Mouse (Mus musculus) forebrain, embryonic 14.5 days (tissue): ENCODE measurements at regions not wholly inside any gene's neighbourhood (a gene's known extent, or its start where the extent isn't known, plus 50 kb on each side); places are given as distances from the start of the nearest gene placed in this dataset.

Experiments used
- ATAC-seq: fragments of 200-750 bp; cut with Nextera tagmentation; 2 replicates; pipeline ENCODE4 v1.8.0; 2017; ENCODE audit warnings: mild to moderate bottlenecking, moderate library complexity
- DNase-seq: peaks from one replicate; pipeline ENCODE4 v3.0.0-alpha.2; 2015; ENCODE audit warnings: low spot score
- H3K27ac ChIP-seq: fragments of 300-500 bp; sonication (generic); 2 replicates; pipeline ENCODE4 v1.5.1; 2014; ENCODE audit warnings: low read depth, mild to moderate bottlenecking, control low read depth, low read length, moderate library complexity
- H3K27me3 ChIP-seq: fragments of 300-500 bp; sonication (generic); replicated peaks from 2 replicates; pipeline ENCODE4 v1.6.1; 2014; ENCODE audit warnings: low read length, control low read depth, mixed read lengths; ENCODE audit not compliant: control insufficient read depth, insufficient read depth
- H3K36me3 ChIP-seq: fragments of 300-500 bp; sonication (generic); 2 replicates; pipeline ENCODE4 v1.6.1; 2014; ENCODE audit warnings: low read length, control low read depth; ENCODE audit not compliant: control insufficient read depth, insufficient read depth
- H3K4me1 ChIP-seq: fragments of 300-500 bp; sonication (generic); 2 replicates; pipeline ENCODE4 v1.6.1; 2014; ENCODE audit warnings: antibody characterized with exemption, low read length, control low read depth; ENCODE audit not compliant: control insufficient read depth, insufficient read depth
- H3K4me2 ChIP-seq: fragments of 300-500 bp; sonication (generic); 2 replicates; pipeline ENCODE4 v1.6.1; 2014; ENCODE audit warnings: mild to moderate bottlenecking, control low read depth, low read length
- H3K4me3 ChIP-seq: fragments of 300-500 bp; sonication (generic); 2 replicates; pipeline ENCODE4 v1.5.1; 2014; ENCODE audit warnings: low read depth, low read length, control low read depth
- H3K9ac ChIP-seq: fragments of 300-500 bp; sonication (generic); 2 replicates; pipeline ENCODE4 v1.6.1; 2014; ENCODE audit warnings: mild to moderate bottlenecking, low read length, control low read depth, moderate library complexity
- H3K9me3 ChIP-seq: fragments of 300-500 bp; sonication (generic); replicated peaks from 2 replicates; pipeline ENCODE4 v1.6.1; 2016; ENCODE audit warnings: low read length, control low read depth, mixed read lengths; ENCODE audit not compliant: control insufficient read depth
- WGBS: fragments of 180-500 bp; shearing (Covaris S2); extraction: QIAGEN DNeasy Blood & Tissue Kit; methylation state at CpG from one replicate; pipeline ENCODE4 v1.1.7; 2014; 5-methylcytosine and 5-hydroxymethylcytosine counted together

DNA sequence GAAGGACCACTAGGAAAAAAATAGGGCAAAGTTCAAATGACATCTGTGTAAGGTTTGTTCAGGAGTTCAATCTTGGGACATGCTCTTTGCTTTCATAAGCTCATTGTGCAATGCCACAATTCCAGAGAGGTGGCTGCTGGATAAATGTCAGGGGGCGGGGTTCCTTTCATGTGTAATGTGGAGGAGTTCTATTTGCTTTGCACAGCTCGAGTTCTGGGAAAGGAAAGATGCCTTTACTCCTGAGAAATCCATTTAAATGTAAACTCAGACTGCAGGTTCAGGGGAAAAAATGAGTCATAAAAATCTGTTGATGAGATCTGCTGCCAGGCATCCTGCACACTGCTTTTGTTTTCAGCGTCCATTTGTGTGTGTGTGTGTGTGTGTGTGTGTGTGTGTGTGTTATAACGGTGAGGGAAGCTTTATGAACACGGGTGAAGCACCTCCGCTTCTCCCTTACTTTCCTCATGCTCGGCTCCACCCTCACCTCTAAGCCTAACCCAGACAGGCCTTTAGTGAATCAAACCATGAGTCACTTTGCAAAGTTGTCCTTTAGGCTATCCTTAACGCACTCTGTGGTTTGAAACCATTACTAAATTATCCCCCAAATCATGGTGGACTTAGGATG is 99.9 kb upstream of the Acsl4 start:
- H3K4me2 ChIP-seq, result no peak overlapping the region
- no peaks in the 10 kb centered on the region for H3K9me3 ChIP-seq
- DNase-seq, result no peak
- no peaks in the 10 kb centered on the region for H3K27me3 ChIP-seq
- no peaks in the 10 kb centered on the region for H3K36me3 ChIP-seq
- H3K4me3 ChIP-seq, result no peak overlapping the region
- no peak overlapping the region for H3K9ac ChIP-seq
- WGBS, result 70% methylated on average over 8 of the region's 8 CpGs
- ATAC-seq, result no peak
- no peaks in the 10 kb centered on the region for H3K4me1 ChIP-seq
- no peak overlapping the region for H3K27ac ChIP-seq

DNA sequence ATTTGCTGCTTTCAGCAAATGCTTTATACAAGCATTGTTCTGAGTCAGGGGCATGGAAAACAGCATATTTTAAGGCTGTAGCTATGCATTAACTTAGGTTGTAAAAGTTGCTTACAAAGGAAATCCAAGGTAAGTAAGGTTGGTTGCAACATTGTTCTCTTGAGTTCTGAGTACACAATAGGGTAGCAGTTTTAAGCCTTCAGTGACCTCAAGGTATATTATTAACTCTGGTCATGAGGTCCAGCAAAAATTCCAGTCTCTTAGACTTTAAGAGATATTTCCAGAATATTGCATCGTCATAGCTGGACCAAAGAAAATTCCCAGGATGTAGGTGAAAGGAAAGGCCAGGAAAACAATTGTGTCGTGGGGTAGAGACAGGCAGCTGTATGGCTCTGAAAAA is 110.8 kb upstream of the Acsl4 start:
- DNase-seq (no peak), ATAC-seq (no peak)
- Histone ChIP-seq H3K4me1 (no peaks in the 10 kb centered on the region), H3K4me2 (no peak overlapping the region), H3K27ac (no peak overlapping the region), H3K4me3 (no peak overlapping the region), H3K9ac (no peak overlapping the region), H3K36me3 (no peaks in the 10 kb centered on the region), H3K27me3 (no peaks in the 10 kb centered on the region), H3K9me3 (no peaks in the 10 kb centered on the region)
- 81% methylated on average over 2 of the region's 2 CpGs for WGBS

DNA sequence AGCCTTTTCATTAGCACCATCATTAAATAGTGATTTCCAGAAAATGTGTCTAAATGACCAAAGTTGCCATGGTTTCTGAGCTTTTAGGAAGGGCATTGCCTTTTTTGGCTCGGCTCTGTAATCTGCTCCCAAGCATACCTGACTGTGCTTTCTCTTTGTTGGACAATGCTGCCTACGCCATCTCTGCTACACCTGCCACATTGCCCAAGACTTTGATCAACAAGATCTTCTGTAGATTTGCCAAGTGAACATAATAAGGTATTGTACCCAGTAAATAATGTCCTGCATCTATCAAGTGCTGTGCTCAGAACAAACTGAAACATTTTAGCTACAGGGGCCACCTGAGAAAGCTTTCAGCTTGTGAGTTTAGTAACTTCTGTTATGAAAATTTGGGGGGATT is 114.6 kb upstream of the Acsl4 start:
- H3K27me3 ChIP-seq, result no peaks in the 10 kb centered on the region
- no peak for DNase-seq
- WGBS, result 63% methylated on average over 2 of the region's 2 CpGs

DNA sequence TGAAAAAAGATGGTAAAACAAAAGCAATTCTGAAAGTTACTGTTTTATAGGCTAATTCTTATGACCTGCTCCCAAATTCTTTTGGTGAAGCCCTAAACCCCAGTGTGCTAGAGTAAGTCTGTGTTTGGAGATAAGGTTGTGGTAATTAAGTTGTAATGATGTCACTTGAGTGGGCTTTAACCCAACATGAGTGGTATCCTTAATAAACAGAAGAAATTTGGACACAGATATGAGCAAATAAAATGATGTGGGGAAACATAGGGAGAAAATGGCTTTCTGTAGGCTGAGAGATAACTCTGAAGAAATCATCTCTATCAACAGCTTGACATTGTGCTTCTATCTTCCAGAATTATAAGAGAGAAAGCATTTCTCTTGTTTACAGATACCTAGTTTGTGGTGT is 117.1 kb upstream of the Acsl4 start:
- no peak overlapping the region for H3K4me2 ChIP-seq
- DNase-seq (no peak), ATAC-seq (no peak)
- H3K27ac ChIP-seq, result no peak overlapping the region
- H3K9ac ChIP-seq, result no peak overlapping the region
- H3K27me3 ChIP-seq, result no peaks in the 10 kb centered on the region
- no peaks in the 10 kb centered on the region for H3K36me3 ChIP-seq
- no peak overlapping the region for H3K4me3 ChIP-seq
- H3K9me3 ChIP-seq, result no peaks in the 10 kb centered on the region
- H3K4me1 ChIP-seq, result no peaks in the 10 kb centered on the region

More for the DNA sequence above, 114.6 kb upstream of the Acsl4 start:
- no peak overlapping the region for H3K27ac ChIP-seq
- ATAC-seq, result no peak
- H3K36me3 ChIP-seq, result no peaks in the 10 kb centered on the region
- no peaks in the 10 kb centered on the region for H3K4me1 ChIP-seq
- no peak overlapping the region for H3K4me2 ChIP-seq
- H3K9ac ChIP-seq, result no peak overlapping the region
- no peaks in the 10 kb centered on the region for H3K9me3 ChIP-seq
- H3K4me3 ChIP-seq, result no peak overlapping the region

DNA sequence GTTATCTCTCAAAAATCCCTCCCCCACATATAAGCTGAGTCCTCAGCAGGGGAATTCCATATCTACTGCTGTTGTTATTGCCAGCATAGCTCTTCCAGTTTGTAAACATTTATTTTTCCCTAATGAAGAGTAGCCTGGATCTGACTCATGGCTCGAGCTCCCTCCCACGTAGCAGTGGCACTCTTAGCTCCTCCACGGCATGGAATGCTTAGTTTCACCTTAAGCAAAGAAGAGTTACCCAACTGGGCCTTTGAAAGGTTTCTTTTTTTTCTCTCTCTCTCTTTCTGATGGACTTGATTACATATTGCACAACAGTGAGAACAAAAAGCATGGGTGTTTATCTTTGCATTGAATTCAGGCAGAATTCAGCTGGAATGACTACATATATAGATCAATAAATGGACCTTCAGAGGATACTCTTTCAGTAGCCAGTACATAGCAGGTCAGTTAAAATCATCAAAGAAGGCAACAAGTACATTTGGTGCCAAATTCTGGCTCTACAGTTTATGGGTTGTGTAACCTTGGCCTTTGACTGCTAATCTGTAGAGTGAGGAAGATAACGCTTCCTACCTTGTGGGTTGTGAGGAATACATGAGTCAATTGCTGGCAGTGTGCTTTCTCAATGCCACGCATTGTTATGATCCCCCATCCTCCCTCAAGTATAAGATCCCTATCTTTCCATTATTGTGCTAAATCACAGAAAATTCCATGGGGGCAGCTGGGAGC is 126.2 kb upstream of the Acsl4 start:
- WGBS, result 87% methylated on average over 5 of the region's 5 CpGs
- Histone ChIP-seq H3K4me2 (no peak overlapping the region), H3K9ac (no peak overlapping the region), H3K36me3 (no peaks in the 10 kb centered on the region), H3K27me3 (no peaks in the 10 kb centered on the region), H3K27ac (no peak overlapping the region), H3K4me1 (no peaks in the 10 kb centered on the region), H3K9me3 (no peaks in the 10 kb centered on the region), H3K4me3 (no peak overlapping the region)
- no peak for ATAC-seq
- DNase-seq, result no peak

DNA sequence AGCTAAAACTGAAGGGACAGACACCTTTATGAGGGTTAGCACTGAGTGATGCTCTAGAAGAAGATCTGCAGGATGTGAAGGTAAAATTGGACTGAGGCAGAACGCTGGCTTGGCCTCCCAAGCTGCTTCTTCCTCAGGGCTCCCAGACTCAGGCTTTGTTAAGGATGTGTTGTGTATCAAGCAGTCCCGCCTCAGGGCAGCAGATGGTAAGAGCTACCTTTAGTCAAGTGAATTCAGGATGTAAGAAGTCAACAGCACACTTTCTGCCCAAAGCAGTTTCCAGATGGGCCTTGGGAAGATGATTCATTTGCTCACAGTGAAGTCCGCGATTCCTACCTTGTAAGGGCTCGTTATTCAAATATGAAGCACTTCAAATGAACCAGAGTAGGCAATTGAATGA is 126.9 kb upstream of the Acsl4 start:
- no peak for DNase-seq
- Histone ChIP-seq H3K36me3 (no peaks in the 10 kb centered on the region), H3K9ac (no peak overlapping the region), H3K27ac (no peak overlapping the region), H3K4me3 (no peak overlapping the region), H3K4me1 (no peaks in the 10 kb centered on the region), H3K27me3 (no peaks in the 10 kb centered on the region), H3K9me3 (no peaks in the 10 kb centered on the region), H3K4me2 (no peak overlapping the region)
- WGBS, result 76% methylated on average over 5 of the region's 5 CpGs
- ATAC-seq, result no peak

DNA sequence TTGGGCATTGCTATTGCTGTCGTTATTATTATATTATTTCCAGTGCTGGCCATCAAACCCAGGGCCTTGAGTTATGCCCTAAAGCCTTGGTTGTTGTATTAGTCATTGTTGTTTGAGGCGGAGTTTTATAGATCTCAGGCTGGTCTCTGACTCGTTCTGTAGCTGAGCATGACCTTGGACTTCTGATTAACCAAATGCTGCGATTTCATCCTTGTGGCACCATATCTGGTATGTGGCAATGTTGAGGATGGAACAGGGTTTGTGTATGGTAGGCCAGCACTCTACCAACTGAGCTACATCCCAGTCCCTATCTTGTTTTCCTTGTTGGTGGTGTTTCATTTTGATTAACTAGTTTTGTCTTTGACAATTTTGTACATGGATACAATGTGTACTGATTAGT is 130.7 kb upstream of the Acsl4 start:
- Histone ChIP-seq H3K27ac (no peak overlapping the region), H3K4me2 (no peak overlapping the region), H3K27me3 (no peaks in the 10 kb centered on the region), H3K36me3 (no peaks in the 10 kb centered on the region), H3K9ac (no peak overlapping the region), H3K9me3 (no peaks in the 10 kb centered on the region), H3K4me1 (no peaks in the 10 kb centered on the region), H3K4me3 (no peak overlapping the region)
- ATAC-seq (no peak), DNase-seq (no peak)
- WGBS, result 81% methylated on average over 4 of the region's 4 CpGs

DNA sequence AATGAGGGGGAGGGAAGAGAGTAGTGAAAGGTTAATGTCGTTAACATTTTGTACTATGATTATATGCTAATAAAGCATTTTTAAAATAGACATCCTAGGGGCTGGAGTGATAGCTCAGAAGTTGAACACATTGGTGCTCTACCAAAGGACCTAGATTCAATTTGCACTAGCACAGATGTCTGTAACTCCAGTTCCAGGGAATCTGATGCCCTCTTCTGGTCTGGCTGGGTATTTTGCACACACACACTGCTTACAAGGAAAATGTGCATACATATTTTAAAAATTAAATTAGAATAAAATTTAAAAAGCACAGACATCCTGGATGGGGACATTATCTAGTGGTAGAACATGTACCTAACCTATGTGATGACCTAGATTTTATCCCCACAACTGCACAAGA is 136.6 kb upstream of the Acsl4 start:
- H3K4me2 ChIP-seq, result no peak overlapping the region
- no peak overlapping the region for H3K27ac ChIP-seq
- peak; percentile 29 for DNase-seq
- H3K9me3 ChIP-seq, result no peaks in the 10 kb centered on the region
- no peak overlapping the region for H3K9ac ChIP-seq
- WGBS, result 30% methylated on average over 1 of the region's 1 CpGs
- H3K4me1 ChIP-seq, result no peaks in the 10 kb centered on the region
- no peak for ATAC-seq
- H3K4me3 ChIP-seq, result no peak overlapping the region
- no peaks in the 10 kb centered on the region for H3K36me3 ChIP-seq
- no peaks in the 10 kb centered on the region for H3K27me3 ChIP-seq

DNA sequence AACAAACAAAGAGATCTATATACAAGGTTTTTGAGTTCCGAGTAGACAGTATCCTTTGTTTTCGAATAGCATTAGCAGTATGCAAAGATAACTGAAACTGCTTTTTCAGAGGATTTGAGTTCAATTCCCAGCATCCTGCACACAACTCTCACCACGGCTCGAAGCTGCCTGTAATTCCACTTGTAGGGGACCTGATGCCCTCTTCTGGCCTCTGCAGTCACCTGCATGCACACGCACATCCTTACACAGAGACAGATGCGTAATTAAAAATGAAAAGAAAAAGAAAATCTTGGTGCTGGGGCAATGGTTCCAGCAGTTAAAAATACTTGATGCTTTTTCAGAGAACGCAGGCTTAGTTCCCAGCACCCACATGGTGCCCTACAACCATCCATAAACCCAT is 139.6 kb upstream of the Acsl4 start:
- no peaks in the 10 kb centered on the region for H3K36me3 ChIP-seq
- no peak overlapping the region for H3K9ac ChIP-seq
- WGBS, result 53% methylated on average over 7 of the region's 7 CpGs
- no peak overlapping the region for H3K27ac ChIP-seq
- H3K27me3 ChIP-seq, result no peaks in the 10 kb centered on the region
- no peak overlapping the region for H3K4me2 ChIP-seq
- no peaks in the 10 kb centered on the region for H3K9me3 ChIP-seq
- H3K4me3 ChIP-seq, result no peak overlapping the region
- DNase-seq (peak; percentile 1), ATAC-seq (no peak)
- H3K4me1 ChIP-seq, result no peaks in the 10 kb centered on the region
